Mouse (Mus musculus) bone marrow, adult 2 months (tissue): ENCODE data around the gene 0610010F05Rik. TPM values are rescaled to one million over a fixed set of nuclear protein-coding genes. Genes with fewer than 3 reads are reported as not detected.

ENCODE experiments used
- H3K27ac ChIP-seq: fragments of 200-500 bp; 2 replicates; pipeline ENCODE4 v1.5.1; 2012; ENCODE audit warnings: low read depth, mild to moderate bottlenecking, control low read depth, inconsistent platforms, low read length; ENCODE audit not compliant: control insufficient read depth, poor library complexity, insufficient read depth
- H3K4me1 ChIP-seq: fragments of 200-500 bp; 2 replicates; pipeline ENCODE4 v1.6.1; 2011; ENCODE audit warnings: low read length; ENCODE audit not compliant: control insufficient read depth, insufficient read depth
- H3K4me3 ChIP-seq: fragments of 200-500 bp; replicated peaks from 2 replicates; pipeline ENCODE3; 2011; ENCODE audit warnings: mild to moderate bottlenecking, low read depth, low read length, control low read depth; ENCODE audit not compliant: control insufficient read depth
- CTCF ChIP-seq: fragments of 200-500 bp; IDR thresholded peaks from 2 replicates; pipeline ENCODE4 v1.5.1; 2011; ENCODE audit warnings: low read length, control low read depth; ENCODE audit not compliant: control insufficient read depth, insufficient read depth
- POLR2A ChIP-seq: fragments of 200-500 bp; IDR thresholded peaks from 2 replicates; pipeline ENCODE4 v1.6.1; 2011; ENCODE audit warnings: low read depth, mild to moderate bottlenecking, control low read depth, low read length, borderline replicate concordance; ENCODE audit not compliant: control insufficient read depth
- WGBS: fragments of 180-500 bp; shearing (Covaris S2); methylation state at CpG from one replicate; pipeline ENCODE4 v1.1.7; 2018; 5-methylcytosine and 5-hydroxymethylcytosine counted together
- polyA plus RNA-seq: library from polyadenylated mRNA; stranded (reverse); fragments of >200 nt; gene quantifications from 2 replicates; pipeline ENCODE4 v1.2.4, GENCODE M21; 2011; ENCODE audit warnings: low replicate concordance; ENCODE audit not compliant: missing spikeins, insufficient read depth, insufficient read length

0610010F05Rik gene
- polyA plus RNA-seq, 1 experiment: 4.4 TPM

- H3K4me3 ChIP-seq: no peak overlapping the region
- 82% methylated on average over 3 of the region's 3 CpGs for WGBS
- no peak for TF ChIP-seq CTCF
- no peak for TF ChIP-seq POLR2A
- no peaks in the 10 kb centered on the region; the same call in 1 of the 2 replicates for H3K4me1 ChIP-seq
- H3K27ac ChIP-seq: no peak overlapping the region
These were observed 114.5 kb downstream of the 0610010F05Rik start for GRCm38 (mm10) chr11:23518981-23519380.

DNA sequence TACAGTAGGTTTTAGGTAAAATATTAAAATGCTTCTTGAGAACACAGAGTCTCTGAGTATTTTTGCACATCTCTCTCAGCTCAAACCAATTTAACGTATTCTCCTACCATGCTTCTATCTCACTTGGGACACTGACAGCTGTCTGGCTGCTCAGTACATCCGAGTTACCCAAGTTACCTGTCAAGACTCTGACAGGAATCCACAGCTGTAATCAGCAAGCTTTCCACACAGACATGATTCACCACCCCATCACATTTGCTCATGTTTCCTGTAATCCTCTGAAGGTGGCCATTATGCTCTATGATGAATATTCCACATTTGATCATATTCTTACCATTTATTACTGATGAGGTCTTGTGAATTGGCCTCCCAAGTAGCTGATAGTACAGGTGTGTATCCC is 118.1 kb downstream of the 0610010F05Rik start:
- 77% methylated on average over 2 of the region's 2 CpGs for WGBS
- TF ChIP-seq CTCF: no peak
- TF ChIP-seq POLR2A: no peak
- Histone ChIP-seq H3K27ac (no peak overlapping the region), H3K4me3 (no peak overlapping the region), H3K4me1 (no peaks in the 10 kb centered on the region; the same call in 1 of the 2 replicates)

Other genes with a start within 250 kb of the 0610010F05Rik start
- gene Ahsa2, start 135.6 kb downstream of the 0610010F05Rik start, polyA plus RNA-seq: 23.3 and 54.0 TPM in 2 replicates
- not detected in 2 replicates for gene 1700093K21Rik, start 112.5 kb downstream of the 0610010F05Rik start, polyA plus RNA-seq
- gene Pus10, start 32.0 kb upstream of the 0610010F05Rik start, polyA plus RNA-seq: 9.9 and 12.0 TPM in 2 replicates
- gene Pex13, start 32.3 kb upstream of the 0610010F05Rik start, polyA plus RNA-seq: 9.6 and 13.8 TPM in 2 replicates
- 1.9 and 4.1 TPM in 2 replicates for gene Rel, start 137.3 kb upstream of the 0610010F05Rik start, polyA plus RNA-seq